Mouse (Mus musculus): ENCODE measurements around the gene Mamdc4. TPM values are rescaled to one million over a fixed set of nuclear protein-coding genes. Genes with fewer than 3 reads are reported as not detected.
A peak's percentile ranks its signal among the peaks of the same experiment; 100 is the strongest.
"Not testable (repeated sequence)": the region's sequence is repeated elsewhere in the genome, so short reads cannot be mapped to it uniquely, and the experiment has no call there.

Mamdc4 gene
- total RNA-seq, 2 experiments from 2014 or later: 1.5 to 3.1 TPM

DNA sequence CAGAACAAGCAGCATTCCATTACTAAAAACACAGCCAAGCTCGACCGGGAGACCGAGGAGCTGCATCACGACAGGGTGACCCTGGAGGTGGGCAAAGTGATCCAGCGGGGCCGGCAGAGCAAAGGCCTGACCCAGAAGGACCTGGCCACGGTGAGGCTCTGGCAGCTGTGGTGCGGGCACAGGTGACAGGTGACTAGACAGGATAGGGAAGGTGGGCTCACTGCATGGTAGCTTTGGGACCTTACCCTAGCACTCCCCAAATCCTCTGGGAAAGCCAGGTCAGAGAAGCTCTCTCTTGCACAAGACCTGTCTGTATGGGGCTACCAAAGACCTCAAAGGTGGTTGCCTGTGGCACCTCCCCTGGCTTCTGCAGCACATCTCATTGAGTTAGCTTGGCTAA is 14.1 kb downstream of the Mamdc4 start:
- no peak for DNase-seq

DNA sequence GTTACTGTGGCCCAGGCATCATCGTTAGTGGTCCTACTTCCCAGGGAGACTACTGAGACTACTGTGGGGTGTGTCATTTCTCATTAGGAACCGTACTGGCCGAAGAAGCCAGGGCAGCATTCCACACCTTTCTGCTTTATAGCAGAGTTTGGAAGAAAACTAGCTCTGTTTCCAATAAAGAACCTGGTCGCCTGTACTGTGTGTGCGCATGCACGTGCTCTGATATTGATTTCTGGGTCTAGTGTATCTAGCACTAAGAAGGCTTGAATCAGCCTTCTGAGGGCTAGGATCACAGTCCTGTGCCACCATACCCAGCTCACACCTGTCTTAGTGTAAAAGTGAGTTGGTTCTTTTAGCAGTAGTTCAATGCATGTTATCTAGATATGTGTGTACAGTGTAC is 15.9 kb downstream of the Mamdc4 start:
- no peak for DNase-seq

DNA sequence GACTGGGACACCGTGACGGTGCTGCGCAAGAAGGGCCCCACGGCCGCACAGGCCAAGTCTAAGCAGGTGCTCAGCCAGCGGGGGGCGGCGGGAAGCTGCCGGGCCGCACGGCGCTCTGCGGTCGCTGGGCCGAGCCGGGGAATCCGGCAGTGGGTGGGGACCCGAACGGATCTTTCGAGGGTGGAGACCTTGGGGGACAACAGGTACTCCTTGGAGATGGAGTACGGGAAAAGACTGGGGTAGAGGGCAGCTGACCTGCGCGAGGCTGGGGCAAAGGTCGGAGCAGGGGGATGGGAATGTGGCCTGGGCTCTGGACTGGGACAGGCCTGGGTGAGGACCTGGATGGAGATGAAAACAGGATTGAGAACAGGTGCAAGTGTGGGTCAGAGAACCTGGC is 16.7 kb downstream of the Mamdc4 start:
- DNase-seq: no peak

DNA sequence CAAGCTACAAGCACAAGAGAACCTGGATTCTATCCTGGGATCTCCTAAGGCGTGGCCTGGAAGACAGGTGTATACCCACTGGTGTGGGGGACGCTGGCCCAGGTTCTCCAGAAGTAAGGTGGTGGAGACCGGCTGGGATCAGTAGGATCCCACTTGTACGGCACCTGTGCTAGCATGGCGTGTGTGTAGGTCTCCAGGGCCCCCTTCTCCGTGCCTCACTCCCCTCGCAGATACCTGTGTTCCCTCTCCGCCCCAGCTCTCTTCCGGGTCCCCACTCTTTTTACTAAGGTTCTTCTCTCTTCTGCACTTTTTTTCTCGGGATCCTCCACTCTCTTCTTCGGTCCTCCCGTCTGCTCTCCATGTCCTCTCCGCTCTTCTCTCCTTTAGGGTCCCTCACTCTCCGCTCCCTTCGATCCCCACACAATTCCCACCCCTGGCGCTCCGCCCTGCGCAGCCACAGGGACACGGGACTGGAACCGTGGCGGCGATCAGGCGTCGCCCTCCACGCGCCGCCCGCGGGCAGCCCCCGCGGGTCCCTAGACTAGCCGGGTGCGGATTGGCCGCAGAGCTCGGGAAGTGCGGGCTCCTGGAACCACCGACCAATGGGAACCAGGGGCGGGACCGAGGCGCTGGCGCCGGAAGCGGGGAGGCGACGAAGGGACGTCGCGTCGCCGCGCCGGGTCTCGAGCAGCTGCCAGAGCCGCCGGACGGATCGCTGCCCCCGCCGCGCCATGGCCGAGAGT is 17.3 kb downstream of the Mamdc4 start, which contains the start of gene Edf1:
TSS of gene Edf1 (plus strand) at position 627 of the 743 bp plus-strand sequence.
- peak; percentile 98 to 99 for DNase-seq

DNA sequence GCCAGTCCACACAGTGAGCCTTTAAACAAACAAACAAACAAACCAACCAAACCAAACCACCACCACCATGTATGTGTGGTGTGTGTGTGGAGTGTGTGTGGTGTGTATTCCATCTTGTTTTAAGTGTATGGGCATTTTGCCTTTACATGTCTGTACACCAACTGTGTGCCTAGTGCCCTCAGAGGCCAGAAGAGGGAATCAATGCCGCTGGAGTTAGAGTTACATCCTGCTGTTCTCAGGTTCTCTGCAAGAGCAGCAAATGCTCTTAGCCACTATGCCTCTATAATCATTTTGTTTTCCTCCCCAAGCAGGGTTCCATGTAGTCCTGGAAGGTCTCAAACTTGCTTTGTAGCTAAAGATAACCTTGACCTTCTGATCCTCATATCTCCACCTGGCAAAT is 18.3 kb downstream of the Mamdc4 start:
- DNase-seq: no peak

DNA sequence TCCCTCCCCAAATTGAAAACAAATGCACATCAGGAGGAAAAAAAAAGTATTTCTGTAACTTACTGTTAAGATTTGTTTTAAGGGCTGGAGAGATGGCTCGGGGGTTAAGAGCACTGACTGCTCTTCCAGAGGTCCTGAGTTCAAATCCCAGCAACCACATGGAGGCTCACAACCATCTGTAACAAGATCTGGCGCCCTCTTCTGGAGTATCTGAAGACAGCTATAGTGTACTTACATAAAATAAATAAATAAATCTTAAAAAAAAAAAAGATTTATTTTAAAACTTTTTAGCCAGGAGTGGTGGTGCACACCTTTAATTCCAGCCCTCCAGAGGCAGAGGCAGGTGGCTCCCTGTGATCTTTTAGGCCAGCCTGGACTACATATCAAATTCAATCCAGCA is 19.2 kb downstream of the Mamdc4 start:
- DNase-seq: not testable (repeated sequence)

DNA sequence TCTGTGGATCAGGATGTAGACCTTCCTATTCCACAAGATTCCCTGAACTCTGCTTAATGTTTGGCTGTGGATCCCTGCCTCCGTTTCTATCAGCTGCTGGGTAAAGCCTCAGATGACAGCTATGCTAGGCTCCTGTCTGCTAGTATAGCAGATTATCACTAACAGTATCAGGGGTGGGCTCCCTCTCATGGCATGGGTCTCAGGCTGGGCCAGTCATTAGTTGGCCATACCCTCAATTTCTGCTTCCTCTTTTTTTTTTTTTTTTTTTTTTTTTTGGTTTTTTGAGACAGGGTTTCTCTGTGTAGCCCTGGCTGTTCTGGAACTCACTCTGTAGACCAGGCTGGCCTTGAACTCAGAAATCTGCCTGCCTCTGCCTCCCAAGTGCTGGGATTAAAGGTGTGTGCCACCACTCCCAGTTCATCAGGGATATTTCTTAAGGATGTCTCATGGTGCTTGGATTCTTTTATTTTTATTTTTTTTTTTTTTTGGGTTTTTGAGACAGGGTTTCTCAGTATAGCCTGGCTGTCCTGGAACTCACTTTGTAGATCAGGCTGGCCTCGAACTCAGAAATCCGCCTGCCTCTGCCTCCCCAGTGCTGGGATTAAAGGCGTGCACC is 21.4 kb downstream of the Mamdc4 start:
- DNase-seq: not testable (repeated sequence)

DNA sequence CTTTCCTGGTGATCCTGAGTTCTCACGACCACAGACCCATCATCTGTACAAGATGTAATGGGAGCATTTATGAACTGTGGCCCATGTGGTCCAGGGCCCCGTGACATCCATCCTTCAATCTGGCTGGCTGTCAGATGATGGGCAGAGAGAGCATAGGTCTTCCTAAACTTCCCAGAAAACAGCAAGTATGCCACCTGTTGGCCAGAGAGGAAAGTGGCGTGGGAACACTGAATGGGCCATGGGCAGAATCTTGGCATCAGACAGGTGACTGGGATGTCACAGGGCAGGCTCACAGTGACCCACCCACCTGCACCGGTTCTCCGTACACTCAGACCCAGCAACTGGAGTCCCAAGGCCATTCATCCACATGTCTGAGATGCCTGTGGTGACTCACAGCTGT is 23.5 kb downstream of the Mamdc4 start:
- peak; percentile 66 to 69 for DNase-seq

DNA sequence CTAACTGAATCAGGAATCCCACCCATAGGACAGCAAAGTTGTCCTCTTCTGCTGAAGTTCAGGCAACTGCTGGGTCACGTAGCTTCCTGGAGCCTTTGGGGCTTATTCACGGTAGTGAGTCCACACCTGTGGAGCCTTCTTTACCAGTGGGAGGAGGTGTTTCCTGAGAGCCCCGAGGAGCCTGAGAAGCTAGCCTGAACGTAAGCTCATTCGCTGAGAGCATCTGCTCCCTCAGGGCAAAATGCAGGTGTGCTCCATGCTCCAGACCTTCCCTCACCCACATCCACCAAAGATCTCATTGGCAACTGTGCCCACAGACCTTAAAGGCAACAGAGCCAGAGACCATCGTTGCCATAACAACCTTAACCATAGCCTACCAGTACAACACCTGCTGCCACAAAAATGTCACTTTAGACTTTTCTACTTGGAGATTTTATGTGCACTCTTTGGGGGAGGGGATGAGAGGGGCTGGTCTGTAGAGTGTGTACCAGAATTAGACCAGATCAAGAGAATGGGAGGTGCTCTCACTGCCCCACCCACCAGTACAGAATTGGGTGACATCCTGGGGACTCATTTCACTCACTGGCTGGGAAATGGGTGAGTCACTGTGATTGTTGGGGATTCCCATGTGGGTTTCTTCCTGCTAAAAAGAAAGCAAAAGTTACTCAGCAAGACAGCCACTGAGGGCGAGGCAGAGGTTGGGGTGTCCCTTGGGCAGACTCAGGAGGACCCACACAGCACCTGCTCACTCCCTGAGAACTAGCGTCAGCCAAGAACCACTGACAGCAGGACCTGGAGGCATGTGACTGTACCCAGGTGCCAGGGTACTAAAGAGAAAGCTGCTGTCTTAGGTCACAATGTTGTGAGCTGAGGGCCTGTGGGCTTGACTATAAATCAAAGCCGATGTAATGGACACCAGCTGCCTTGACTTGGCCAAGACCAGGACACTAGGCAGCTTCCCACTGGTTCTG is 25.3 kb downstream of the Mamdc4 start:
- DNase-seq: no peak

DNA sequence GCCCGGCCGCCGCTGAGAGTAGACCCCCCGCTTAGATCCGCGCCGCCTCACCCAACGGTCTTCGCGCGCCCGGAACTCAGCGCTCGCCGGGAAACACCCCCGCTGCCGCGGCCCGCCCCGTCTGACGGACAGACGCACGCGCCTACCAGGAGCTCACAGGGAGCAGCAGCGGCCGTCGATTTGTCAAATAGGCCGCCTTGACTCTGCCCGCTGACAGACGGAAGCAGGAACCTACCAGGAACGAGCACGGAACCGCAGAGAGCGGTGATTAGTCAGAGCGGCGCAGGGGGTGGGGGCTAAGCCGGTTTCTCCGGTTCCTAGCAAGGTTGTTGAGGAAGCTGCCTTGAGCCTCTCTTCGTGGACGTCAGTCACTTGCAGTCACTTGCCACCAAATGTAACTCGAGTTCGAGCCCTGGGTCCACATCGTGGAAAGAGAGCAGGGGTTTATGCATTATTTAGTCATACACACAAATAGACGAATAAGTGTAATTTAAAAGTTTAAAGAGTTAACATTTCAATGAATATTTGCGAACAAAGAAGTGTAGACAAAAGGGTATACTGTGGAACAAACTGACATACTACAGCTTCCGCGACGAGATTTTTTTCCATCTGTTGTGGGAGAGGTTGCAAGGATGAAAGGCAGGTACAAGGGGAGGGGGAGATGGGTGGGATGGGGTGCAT is 27.7 kb downstream of the Mamdc4 start, which contains the start of gene Traf2:
TSS of gene Traf2 (minus strand) at position 130 of the 681 bp plus-strand sequence.
- DNase-seq: peak; percentile 99

DNA sequence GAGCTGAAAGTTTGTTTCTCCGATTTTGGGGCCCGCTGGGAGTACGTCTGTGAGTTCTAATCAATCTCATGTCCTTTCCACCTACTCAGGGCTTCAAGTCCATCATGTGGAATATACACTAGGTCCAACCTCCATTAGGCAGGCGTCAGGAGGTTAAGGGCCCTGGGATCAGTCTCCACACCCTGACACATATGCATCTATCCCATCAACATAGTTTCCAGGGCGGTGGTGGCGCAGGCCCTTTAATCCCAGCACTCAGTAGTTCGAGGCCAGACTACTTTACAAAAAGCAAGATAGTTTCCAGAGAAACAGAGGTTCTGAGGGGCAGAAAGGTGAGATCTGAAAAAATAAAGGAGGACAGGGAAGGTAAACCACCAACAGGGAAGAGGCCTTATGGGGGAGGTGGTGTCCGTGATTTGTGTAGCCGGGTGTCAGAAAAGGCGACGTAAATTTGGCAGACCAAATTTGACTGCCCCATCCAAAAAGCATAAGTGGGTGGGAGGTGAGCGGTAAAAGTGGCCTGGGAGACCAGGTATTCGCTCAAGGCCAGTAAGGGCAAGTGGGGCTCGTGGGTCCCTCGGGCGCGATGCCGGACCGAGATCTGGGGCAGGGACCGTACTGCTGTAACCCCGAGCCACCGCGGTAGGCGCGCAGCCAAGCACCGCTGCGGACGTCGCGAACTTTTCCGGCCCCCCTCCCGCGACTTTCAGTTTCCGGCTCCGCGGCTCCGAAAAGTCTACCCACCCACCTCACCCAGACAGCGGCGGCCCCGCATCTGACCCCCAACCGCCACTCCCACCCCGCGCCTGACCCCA is 28.4 kb downstream of the Mamdc4 start:
- peak; percentile 84 to 92 for DNase-seq

DNA sequence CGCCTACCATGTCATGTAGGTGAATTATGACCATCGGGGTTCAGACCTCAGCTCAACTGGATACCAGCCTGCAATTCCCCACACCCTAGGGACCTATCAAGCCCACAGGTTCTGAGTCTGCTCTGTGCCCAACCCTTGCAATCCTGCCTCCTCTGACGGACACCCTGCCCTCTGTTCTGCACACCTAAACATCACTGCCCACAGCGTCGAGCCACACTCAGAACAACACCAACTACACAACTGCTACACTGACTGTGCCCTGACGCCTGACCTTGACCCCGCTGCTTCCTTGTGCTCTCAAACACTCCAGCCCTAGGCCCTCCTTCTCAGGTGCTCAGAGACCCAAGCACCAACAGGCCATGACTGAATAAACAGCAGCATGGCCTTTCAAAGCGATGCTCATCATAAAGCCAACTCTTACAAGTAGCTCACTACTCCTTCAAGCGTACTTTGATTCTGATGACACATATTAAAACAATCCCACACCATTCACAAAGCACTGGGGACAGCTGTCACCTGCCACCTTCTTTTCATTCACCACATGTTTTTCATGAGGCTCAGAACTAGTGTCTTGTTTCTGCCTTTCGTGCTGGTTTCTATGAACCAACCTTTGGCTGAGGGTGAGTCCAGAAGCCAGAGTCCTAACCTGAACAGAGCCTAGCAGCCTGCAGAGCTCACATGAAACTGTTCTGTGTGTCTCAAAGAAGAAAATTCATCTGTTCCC is 32.8 kb downstream of the Mamdc4 start:
- no peak for DNase-seq

DNA sequence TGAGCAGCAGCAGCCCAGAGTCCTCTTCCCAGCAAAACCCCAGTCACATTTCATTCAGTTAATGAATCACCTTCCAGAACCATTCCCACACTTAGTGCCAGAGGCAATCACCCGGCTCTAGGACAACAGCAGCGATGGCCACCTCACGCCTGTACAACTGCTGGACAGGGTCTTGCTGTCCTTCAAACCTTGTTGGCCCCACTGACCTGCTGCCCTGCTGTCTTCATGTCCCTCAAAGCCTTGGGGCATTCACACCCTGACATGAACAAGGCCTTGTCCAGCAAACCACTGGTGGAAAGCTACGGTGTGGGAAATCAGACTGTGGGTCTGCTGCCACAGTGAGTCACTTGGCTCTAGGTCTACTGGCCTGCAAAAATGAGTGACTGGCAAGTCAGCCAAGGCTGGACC is 34.1 kb downstream of the Mamdc4 start:
- peak; percentile 43 to 66 for DNase-seq

DNA sequence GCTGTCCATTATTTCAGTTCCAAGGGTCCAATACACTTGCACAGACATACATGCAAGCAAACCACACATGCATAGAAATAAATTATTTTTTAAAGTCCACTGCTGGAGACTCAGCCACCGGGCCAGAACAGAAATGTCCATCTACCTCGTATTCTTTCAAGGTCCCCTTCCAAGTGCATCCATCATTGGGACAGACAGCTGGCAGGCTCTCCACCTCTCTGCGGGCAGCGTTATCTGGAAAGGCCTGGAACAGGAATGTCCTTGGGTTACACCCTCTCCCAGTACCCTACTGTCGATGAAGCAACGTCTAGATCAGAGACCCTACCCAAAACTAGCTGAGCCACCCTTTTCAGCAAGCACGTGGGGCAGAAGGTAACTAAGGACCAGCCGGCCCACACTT is 38.1 kb downstream of the Mamdc4 start:
- DNase-seq: peak; percentile 79 to 81

DNA sequence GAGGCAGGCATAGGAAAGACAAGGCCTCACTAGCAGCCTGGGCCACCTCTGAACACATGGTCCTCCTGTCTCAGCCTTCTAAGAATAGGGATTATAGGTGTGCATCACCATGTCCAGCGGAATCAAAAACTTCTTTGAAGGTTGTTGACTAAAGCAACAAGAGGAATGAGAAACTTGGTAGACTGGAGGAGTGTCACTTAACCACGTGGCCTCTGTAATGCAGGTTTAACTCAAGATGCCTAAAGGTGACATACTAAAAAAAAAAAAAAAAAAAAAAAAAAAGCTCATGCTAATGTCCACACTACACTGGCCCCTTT is 39.8 kb downstream of the Mamdc4 start:
- no peak for DNase-seq

DNA sequence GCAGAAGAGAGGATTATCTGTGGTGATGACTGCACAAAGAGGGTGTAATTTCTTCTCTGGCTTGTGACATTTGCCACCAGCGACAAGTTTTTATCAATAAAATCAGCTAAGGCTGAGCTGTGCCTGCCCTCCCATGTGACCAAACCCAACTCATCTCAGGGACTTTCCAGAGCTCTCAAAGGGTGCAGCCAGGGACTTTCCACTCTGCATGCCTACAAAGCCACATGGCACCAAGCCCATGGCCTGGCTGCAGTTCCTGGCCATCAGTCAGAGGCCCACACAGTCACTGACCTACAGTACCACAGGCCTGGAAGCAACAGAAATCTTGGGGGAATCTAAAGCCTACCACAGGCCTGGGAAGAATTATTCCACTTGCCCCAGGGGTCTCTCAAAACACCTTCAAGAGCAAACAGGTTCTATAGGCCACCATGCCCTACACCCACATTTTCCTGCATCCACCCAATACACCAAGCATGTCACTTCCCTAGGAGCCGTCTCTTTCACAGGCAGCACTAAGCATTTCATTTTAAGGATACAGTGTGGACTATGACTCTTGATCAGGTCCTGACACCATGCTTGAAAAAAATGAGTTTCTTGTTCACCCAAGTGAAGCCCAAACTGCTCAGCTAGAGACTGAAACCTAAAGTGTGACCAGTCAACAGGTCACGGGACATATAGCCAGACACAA is 40.3 kb downstream of the Mamdc4 start:
- DNase-seq: peak; percentile 95

DNA sequence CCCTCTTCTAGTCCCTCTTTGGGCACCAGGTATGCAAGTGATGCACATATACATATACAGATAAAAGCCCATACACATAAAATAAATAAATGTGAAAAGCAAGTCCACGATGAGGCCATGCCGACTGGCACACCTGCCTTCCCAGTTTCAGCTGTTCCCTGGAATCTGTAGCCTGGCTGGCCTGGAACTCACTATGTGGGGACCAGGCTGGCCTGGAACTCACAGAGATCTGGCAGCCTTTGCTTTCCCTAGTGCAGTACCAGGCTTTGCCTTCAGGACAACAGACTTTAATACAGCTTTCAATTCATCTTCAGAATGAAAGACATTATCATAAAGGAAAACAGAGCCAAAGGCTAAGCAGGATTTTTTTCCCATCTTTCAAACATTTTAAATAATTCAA is 40.9 kb downstream of the Mamdc4 start:
- no peak for DNase-seq

DNA sequence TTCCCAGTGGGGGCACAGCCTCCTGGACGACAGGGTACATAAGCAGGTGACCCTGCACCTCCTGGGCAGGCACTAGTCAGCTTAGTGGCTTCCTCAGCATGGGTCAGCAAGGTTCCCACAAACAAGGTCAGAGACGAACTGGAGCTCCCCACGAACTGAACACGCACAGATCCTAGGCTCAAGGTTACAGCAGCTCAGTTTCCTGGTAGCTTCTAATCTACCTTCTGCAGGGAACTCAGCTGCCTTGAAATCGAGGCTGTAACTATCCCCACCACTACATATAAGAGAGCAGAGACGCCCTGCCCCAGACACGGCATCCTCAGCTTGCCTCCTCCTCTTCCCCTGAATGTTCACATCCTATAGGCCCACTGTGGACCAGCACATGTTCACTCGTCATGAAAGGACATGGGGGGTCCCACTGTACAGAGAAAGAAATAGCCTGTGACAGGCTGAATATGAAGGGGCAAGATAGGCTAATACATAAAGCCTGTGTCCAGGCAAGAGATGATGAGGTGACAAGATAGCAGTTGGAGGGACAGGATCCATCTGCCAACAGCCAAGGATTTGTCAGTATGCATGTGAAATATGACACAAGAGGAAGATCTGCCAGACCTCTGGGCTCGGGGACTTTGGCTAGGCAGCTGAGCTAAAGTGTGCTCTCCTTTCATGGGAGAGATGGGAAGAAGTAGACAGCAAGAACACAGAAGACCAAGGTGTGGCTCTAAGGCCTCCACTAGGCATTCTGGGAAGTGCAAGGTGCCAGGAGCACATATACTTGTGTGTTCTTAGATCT is 47.9 kb downstream of the Mamdc4 start:
- DNase-seq: peak in 1 of 2 experiments; percentile 43
